Mouse (Mus musculus) small intestine, adult 2 months (tissue): Measurements from ENCODE around the gene Polg2. TPM values are rescaled to one million over a fixed set of nuclear protein-coding genes. Genes with fewer than 3 reads are reported as not detected.

ENCODE experiments used
- H3K27ac ChIP-seq: fragments of 200-500 bp; 2 replicates; pipeline ENCODE4 v1.5.1; 2012; ENCODE audit warnings: low read depth, low read length, control low read depth, inconsistent platforms; ENCODE audit not compliant: insufficient read depth
- H3K27me3 ChIP-seq: fragments of 200-500 bp; 2 replicates; pipeline ENCODE4 v1.6.1; 2012; ENCODE audit warnings: mild to moderate bottlenecking, moderate library complexity, low read length, inconsistent platforms; ENCODE audit not compliant: control insufficient read depth, insufficient read depth
- H3K36me3 ChIP-seq: fragments of 200-500 bp; 2 replicates; pipeline ENCODE4 v1.6.1; 2012; ENCODE audit warnings: mild to moderate bottlenecking, low read length, control low read depth, inconsistent platforms; ENCODE audit not compliant: control insufficient read depth, insufficient read depth
- H3K4me1 ChIP-seq: fragments of 200-500 bp; 2 replicates; pipeline ENCODE4 v1.6.1; 2012; ENCODE audit warnings: low read length, inconsistent platforms, mixed read lengths; ENCODE audit not compliant: control insufficient read depth, insufficient read depth, insufficient read length
- H3K4me3 ChIP-seq: fragments of 200-500 bp; 2 replicates; pipeline ENCODE4 v1.5.1; 2012; ENCODE audit warnings: low read depth, mild to moderate bottlenecking, control low read depth, inconsistent platforms, low read length, moderate library complexity
- CTCF ChIP-seq: fragments of 200-500 bp; IDR thresholded peaks from 2 replicates; pipeline ENCODE4 v1.5.1; 2012; ENCODE audit warnings: low read depth, mild to moderate bottlenecking, control low read depth, inconsistent platforms, low read length, moderate library complexity, mixed read lengths; ENCODE audit not compliant: insufficient replicate concordance, insufficient read length; ENCODE audit errors: extremely low read depth
- POLR2A ChIP-seq: fragments of 200-500 bp; IDR thresholded peaks from 2 replicates; pipeline ENCODE4 v1.6.1; 2012; ENCODE audit warnings: low read depth, mild to moderate bottlenecking, control low read depth, inconsistent platforms, low read length, moderate library complexity
- WGBS: fragments of 180-500 bp; shearing (Covaris S2); methylation state at CpG from one replicate; pipeline ENCODE4 v1.1.7; 2018; 5-methylcytosine and 5-hydroxymethylcytosine counted together
- polyA plus RNA-seq: library from polyadenylated mRNA; depleted of rRNA; stranded (reverse); fragments of >200 nt; gene quantifications from 2 replicates; pipeline ENCODE4 v1.2.3, GENCODE M21; 2012

Polg2 gene
- polyA plus RNA-seq, 1 experiment: 11.0 TPM

- WGBS: 24% methylated on average over 4 of the region's 4 CpGs
- Histone ChIP-seq H3K4me1 (no peaks in the 10 kb centered on the region), H3K27me3 (no peaks in the 10 kb centered on the region), H3K27ac (peak overlapping the region; percentile 86), H3K4me3 (no peak overlapping the region), H3K36me3 (peaks cover 55% of the 10 kb centered on the region)
- TF ChIP-seq CTCF (no peak), POLR2A (no peak)
These were observed 2.4 kb downstream of the Polg2 start for GRCm38 (mm10) chr11:106776960-106777359.

- Histone ChIP-seq H3K27me3 (no peaks in the 10 kb centered on the region), H3K27ac (no peak overlapping the region), H3K36me3 (peaks cover 67% of the 10 kb centered on the region), H3K4me1 (no peaks in the 10 kb centered on the region), H3K4me3 (no peak overlapping the region)
- 93% methylated on average over 9 of the region's 9 CpGs for WGBS
- no peak for TF ChIP-seq CTCF
- no peak for TF ChIP-seq POLR2A
These were observed 6.3 kb downstream of the Polg2 start for GRCm38 (mm10) chr11:106773061-106773460.

GRCm38 (mm10) chr11:106770195-106770974, 9.0 kb downstream of the Polg2 start:
- Histone ChIP-seq H3K4me3 (no peak overlapping the region), H3K27me3 (no peaks in the 10 kb centered on the region), H3K36me3 (peaks cover 78% of the 10 kb centered on the region), H3K27ac (no peak overlapping the region), H3K4me1 (no peaks in the 10 kb centered on the region)
- peak; percentile 26; the same call in 1 of the 2 replicates for TF ChIP-seq CTCF
- TF ChIP-seq POLR2A: no peak
- WGBS: 82% methylated on average over 9 of the region's 9 CpGs

- H3K36me3 ChIP-seq: peaks cover 53% of the 10 kb centered on the region
These were observed 11.8 kb downstream of the Polg2 start for GRCm38 (mm10) chr11:106767516-106767915.

GRCm38 (mm10) chr11:106766611-106767162, 12.7 kb downstream of the Polg2 start:
- H3K27me3 ChIP-seq: no peaks in the 10 kb centered on the region
- no peak overlapping the region for H3K4me3 ChIP-seq
- TF ChIP-seq POLR2A (no peak), CTCF (no peak)
- H3K4me1 ChIP-seq: no peaks in the 10 kb centered on the region
- WGBS: 90% methylated on average over 4 of the region's 4 CpGs
- H3K27ac ChIP-seq: no peak overlapping the region
- peaks cover 47% of the 10 kb centered on the region for H3K36me3 ChIP-seq

More at GRCm38 (mm10) chr11:106767516-106767915, 11.8 kb downstream of the Polg2 start:
- H3K4me1 ChIP-seq: no peaks in the 10 kb centered on the region
- TF ChIP-seq POLR2A: no peak
- no peaks in the 10 kb centered on the region for H3K27me3 ChIP-seq
- 97% methylated on average over 4 of the region's 4 CpGs for WGBS
- H3K27ac ChIP-seq: no peak overlapping the region
- no peak overlapping the region for H3K4me3 ChIP-seq

GRCm38 (mm10) chr11:106762800-106763185, 16.5 kb downstream of the Polg2 start:
- Histone ChIP-seq H3K27me3 (no peaks in the 10 kb centered on the region), H3K27ac (peak overlapping the region; percentile 86), H3K4me3 (no peak overlapping the region), H3K36me3 (peaks cover 21% of the 10 kb centered on the region), H3K4me1 (peaks cover 2% of the 10 kb centered on the region)
- 82% methylated on average over 9 of the region's 9 CpGs for WGBS
- TF ChIP-seq POLR2A: no peak
- TF ChIP-seq CTCF: no peak

- TF ChIP-seq POLR2A: no peak
- TF ChIP-seq CTCF: no peak
- H3K27ac ChIP-seq: peak overlapping the region; percentile 69
- no peaks in the 10 kb centered on the region for H3K27me3 ChIP-seq
- 65% methylated on average over 5 of the region's 5 CpGs for WGBS
- peaks cover 2% of the 10 kb centered on the region for H3K4me1 ChIP-seq
- no peak overlapping the region for H3K4me3 ChIP-seq
- H3K36me3 ChIP-seq: peaks cover 16% of the 10 kb centered on the region
These were observed 17.1 kb downstream of the Polg2 start for GRCm38 (mm10) chr11:106762139-106762799.
